Mouse (Mus musculus): ENCODE measurements around the gene Gm15737.

Gm15737 gene

GRCm38 (mm10) chr6:92875340-92875739, 6.2 kb downstream of the Gm15737 start:
- no peak for DNase-seq (ENCODE audit: low read depth, low spot score)

GRCm38 (mm10) chr6:92876121-92876520, 7.0 kb downstream of the Gm15737 start:
- DNase-seq (ENCODE audit: low read depth, low spot score) = no peak

- DNase-seq (ENCODE audit: low read depth, low spot score) = no peak
These were observed 8.1 kb downstream of the Gm15737 start for GRCm38 (mm10) chr6:92877236-92877635.

GRCm38 (mm10) chr6:92878771-92879170, 9.6 kb downstream of the Gm15737 start:
- no peak for DNase-seq (ENCODE audit: low read depth, low spot score)

- DNase-seq (ENCODE audit: low read depth, low spot score) = no peak
These were observed 10.6 kb downstream of the Gm15737 start for GRCm38 (mm10) chr6:92879700-92880265.

GRCm38 (mm10) chr6:92882446-92882845, 13.3 kb downstream of the Gm15737 start:
- DNase-seq (ENCODE audit: low read depth, low spot score) = no peak

GRCm38 (mm10) chr6:92883131-92883900, 14.2 kb downstream of the Gm15737 start:
- DNase-seq (ENCODE audit: low read depth, low spot score) = no peak

- DNase-seq (ENCODE audit: low read depth, low spot score) = no peak
These were observed 22.4 kb downstream of the Gm15737 start for GRCm38 (mm10) chr6:92891535-92891934.

- no peak for DNase-seq (ENCODE audit: low read depth, low spot score)
These were observed 34.9 kb downstream of the Gm15737 start for GRCm38 (mm10) chr6:92904037-92904436.

GRCm38 (mm10) chr6:92904491-92904890, 35.3 kb downstream of the Gm15737 start:
- no peak for DNase-seq (ENCODE audit: low read depth, low spot score)

- DNase-seq (ENCODE audit: low read depth, low spot score) = no peak
These were observed 36.8 kb downstream of the Gm15737 start for GRCm38 (mm10) chr6:92905922-92906321.

- no peak for DNase-seq (ENCODE audit: low read depth, low spot score)
These were observed 40.2 kb downstream of the Gm15737 start for GRCm38 (mm10) chr6:92909361-92909760.

- DNase-seq (ENCODE audit: low read depth, low spot score) = no peak
These were observed 41.5 kb downstream of the Gm15737 start for GRCm38 (mm10) chr6:92910611-92911010.

GRCm38 (mm10) chr6:92920938-92921689, 52.0 kb downstream of the Gm15737 start:
- no peak for DNase-seq (ENCODE audit: low read depth, low spot score)

- no peak for DNase-seq (ENCODE audit: low read depth, low spot score)
These were observed 52.7 kb downstream of the Gm15737 start for GRCm38 (mm10) chr6:92921843-92922242.

GRCm38 (mm10) chr6:92924536-92924935, 55.4 kb downstream of the Gm15737 start:
- no peak for DNase-seq (ENCODE audit: low read depth, low spot score)

- DNase-seq (ENCODE audit: low read depth, low spot score) = no peak
These were observed 59.1 kb downstream of the Gm15737 start for GRCm38 (mm10) chr6:92928261-92928660.
